Mouse (Mus musculus): ENCODE measurements around the gene Tmem274.

The Tmem274 gene

DNA sequence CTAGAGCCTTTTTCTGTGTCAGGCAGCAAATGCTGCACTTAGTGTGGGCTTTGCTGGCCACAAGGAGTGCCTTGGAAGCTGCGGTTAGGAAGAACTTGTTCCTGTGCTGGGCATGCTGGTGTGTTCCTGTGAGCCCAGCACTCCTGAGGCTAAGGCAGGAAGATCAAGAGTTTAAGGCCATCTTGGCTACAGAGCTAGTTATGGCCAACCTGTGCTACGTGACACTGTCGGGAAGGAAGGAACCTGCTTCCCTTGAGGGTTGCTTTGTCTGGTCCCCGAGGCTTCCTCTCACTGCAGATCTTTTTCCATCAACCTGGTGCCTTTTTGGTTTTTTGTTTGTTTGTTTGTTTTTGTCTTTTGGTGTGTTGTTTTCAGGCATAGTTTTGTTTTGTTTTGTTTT lies 48.0 kb downstream of the Tmem274 start:
- no peak for DNase-seq (ENCODE audit: low spot score)

DNA sequence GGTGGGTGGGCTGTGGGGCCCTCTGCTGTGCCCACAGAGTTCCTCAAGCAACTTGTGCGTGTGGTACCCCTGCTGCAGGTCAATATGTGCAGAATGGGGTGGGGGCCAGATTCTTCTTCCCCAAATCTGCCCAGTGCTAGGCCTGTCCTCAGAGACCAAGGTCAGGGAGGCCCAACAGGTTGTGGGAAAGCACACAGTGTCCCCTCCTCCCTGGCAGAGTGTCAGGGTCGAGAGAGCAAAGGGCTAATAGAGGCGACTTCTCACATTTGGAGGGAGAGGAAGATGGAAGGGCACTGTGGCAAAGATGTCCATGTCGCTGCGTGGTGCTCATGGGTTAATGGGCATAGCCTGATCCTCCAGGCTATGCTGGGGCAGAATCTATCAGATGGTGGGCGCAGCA lies 48.6 kb downstream of the Tmem274 start:
- no peak for DNase-seq (ENCODE audit: low spot score)

DNA sequence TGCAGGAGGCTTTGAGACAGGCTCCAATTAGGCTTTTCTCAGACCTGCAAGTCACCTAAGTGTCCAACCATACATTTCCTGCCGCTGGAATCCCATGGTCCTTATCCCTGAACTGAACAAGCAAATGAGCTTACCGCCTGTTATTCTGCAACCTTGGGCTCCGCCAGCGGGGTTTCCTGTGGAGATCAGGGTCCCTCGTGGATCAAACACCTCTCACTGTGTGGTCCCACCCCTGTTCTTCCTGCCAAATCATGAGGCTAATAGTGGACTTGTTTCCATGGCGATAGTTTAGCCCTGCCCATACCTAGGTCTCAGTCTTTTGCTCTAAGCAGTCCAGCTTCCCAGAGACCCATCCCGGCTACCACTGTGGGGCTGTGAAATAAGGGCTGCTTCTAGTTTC lies 49.2 kb downstream of the Tmem274 start:
- no peak for DNase-seq (ENCODE audit: low spot score)

DNA sequence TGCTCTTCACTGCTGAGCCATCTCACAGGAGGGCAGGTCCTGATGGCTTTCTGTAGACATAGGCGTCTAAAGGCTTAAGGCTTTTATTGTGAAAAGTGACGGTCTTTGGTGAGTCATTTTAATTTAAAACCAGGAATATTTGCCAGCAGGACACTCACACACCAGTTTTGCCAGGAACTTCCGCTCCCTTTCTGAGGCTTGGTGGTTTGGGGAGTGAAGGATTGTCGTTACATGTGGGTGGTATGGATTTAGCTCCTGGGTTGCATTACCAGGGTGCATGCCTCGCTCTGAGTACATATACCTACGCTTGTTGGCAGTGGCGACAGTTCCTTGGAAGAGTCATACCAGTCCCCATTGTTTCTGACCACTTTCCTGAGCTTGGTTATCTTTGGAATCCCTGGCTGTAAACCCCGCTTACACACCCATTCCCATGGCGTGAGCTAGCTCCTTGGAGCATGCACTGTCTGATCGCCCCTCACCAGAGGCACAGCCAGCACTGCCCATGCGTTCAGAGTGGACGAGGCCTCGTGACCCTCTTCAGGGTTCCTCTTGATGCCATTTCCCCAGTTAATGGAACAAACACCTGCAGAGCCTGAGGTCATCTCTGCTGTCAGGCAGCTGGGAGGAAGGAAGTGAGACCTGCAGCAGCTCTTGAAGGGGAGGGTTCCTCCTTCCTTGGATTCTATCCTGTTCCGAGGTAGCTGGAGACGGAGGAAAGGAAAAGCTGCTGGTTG lies 50.6 kb downstream of the Tmem274 start:
- no peak for DNase-seq (ENCODE audit: low spot score)

DNA sequence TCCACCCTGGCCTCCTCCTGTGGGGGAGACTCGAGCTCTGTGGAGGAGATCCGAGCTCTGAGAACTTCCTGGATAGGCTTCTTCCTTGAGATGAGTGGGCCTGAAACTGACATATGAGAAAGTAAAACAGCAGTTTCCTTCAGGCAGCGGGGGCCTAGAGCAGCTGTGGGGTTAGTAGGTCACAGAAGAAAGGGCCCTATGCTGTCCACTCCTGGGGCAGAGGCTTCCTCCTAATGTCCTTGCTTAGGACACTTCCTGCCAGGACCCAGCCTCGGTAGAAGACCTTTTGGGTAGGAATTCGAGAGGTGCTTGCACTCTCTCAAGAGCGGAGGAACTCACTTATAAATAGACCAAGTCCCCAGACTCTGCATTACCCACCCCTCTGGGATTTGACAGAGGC lies 52.5 kb downstream of the Tmem274 start:
- no peak for DNase-seq (ENCODE audit: low spot score)
